Mouse (Mus musculus) ovary, postnatal 14 days (tissue): Measurements from ENCODE around the gene Alg9.

ENCODE experiments used
- DNase-seq: peaks from one replicate; pipeline ENCODE4 v3.0.0; 2022; ENCODE audit warnings: low spot score

Alg9 gene

DNA sequence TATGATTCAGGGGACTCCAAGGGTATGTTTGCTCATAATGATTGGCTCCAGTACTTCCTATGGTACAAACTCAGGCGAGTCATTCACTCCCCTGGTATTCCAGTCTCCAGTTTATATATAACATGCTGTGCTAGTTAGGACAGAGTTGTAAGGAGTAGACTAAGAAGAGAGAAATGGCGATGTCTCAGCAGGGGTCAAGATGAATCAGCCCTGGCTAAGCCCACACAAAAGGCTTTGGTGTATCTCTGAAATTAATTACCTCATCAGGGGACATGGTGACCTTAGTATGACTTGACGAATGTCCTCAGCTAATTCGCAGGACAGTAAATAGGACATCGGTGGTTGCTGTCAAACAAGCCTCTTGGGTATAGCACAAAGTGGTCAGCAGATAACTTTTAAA lies 18.1 kb upstream of the Alg9 start:
- DNase-seq, result no peak

DNA sequence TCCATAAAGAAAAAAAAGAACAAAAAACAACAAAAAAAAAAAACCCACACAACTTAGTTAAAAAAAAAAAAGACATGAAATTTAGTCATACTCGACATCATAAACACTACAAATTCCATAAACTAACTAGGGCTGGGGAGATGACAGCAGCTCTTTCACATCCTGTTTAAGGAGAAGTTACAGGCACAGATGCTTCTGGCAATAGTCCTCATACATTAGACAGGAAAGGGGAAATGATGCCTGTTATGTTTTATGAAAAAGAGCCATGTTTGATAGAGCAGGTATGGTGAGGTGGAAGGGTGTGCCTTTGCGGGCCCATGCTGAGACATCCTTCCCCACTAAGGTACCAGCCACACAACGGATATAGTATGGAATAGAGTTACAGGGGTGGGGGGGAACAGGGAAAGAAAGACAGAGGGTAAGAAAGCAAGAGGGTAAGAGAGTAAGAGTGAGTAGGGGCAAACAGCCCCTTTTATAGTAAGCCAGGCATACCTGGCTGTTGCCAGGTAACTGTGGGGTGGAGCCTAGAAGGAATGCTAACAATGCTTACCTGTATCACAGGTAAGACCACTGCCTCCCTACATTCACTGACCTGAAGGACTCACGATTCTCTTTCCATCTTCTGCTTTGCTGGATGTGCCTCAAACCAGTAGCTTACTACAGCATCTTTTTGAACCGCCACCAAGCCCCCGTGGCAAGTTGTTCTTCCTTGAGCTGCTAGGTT lies 13.1 kb upstream of the Alg9 start:
- no peak for DNase-seq

DNA sequence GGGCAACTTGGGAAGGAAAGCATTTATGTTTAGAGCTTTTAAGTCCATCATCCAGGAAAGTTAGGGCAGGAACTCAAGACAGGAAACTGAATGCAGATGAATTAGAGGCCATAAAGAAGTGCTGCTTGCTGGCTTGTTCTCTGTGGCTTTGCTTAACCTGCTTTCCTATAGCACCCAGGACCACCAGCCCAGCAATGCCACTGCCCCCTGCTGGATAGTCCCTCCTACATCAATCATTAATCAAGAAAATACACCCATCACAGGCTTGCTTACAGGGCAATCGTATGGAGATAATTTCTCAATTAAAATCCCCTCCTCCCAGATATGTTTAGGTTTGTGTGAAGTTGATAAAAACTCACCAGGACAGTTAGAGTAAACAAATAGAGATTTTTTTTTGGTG lies 11.5 kb upstream of the Alg9 start:
- DNase-seq, result no peak

DNA sequence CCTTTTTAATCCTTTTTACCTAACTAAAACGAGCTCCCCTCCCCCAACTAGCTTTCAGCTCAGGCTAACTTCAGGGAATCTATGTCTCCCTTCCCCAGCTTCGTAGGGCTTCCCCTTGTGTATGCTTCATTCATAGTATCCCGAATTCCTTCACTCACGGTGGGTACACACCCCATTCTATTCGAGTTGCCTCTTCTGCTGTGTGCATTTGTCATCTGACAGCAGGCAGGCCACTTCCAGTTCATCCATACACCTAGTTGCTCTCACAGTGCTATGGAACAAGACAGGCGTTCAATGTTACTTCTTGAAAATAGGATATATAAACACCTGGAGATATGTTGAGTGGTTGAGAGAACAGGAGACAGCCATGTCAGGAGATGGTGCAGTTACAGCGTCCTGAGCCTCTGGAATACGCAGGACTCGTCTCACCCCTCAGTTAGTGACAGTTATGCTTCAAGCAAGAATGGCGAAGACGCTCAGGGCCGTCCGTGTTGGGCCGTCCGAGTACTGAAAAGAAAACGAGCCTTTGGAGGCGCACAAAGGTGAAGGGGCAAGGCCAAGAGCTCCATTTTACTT lies 7.2 kb upstream of the Alg9 start:
- DNase-seq, result no peak

DNA sequence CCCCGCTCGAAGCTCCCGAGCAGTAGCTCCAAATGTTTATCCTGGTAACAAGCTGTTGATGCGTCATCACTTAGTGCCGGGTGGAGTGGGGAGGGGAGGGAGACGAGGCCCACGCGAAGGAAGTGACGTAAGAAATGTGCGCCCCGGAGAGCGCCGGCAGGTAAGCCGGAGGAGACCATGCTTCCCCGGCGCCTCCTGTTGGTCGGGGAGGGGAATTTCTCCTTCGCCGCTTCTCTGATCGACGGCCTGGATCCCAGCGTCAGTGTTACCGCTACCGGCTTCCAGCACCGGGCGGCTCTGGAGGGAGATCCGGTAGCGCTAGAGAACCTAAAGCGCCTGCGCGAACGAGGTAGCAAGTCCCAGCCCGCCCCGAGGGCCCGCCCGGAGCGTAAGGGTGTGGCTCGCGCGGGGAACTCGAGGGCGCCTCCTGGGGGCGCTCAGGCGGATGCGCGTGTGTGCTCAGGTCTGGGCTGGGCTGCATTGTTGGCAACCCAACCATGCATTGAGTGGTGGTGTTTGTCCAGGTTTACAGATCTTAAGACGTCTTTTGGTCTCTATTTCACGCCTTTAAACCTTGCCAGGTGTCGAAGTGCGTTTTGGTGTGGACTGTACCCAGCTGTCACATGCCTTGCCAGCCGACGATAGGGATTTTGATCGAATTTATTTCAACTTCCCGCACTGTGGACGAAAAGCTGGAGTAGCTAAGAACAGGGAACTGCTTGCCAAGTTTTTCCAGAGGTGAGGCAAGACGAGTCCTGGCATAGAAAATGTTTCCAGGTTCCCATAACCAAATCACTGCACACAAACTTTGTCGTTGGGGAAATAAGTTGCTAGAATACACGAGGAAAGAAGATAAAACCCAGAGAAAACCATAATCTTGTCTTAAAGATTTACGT lies 6.5 kb upstream of the Alg9 start, which contains the start of gene Fdxacb1:
Gene Fdxacb1, plus strand, starts transcription at position 130 of the 896 bp plus-strand sequence.
- peak; percentile 97 for DNase-seq

DNA sequence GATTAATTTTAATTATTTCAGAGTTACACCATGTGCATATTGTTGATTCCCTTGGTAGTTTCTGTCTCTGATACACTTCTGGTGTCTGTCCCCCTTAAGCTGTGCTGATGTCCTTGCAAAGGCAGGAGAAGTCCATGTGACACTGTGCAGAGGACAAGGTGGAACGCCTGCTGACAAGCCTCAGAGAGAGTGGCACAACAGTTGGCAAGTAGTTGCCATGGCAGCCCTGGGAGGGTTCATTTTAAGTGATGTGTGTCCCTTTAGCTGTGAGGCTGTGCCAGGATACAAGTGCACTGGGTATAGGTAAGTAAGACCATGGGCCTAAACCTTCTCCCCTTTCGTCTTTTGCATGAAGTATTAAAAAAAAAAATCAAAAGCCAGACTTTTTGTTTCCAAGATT lies 4.8 kb upstream of the Alg9 start:
- DNase-seq, result no peak

DNA sequence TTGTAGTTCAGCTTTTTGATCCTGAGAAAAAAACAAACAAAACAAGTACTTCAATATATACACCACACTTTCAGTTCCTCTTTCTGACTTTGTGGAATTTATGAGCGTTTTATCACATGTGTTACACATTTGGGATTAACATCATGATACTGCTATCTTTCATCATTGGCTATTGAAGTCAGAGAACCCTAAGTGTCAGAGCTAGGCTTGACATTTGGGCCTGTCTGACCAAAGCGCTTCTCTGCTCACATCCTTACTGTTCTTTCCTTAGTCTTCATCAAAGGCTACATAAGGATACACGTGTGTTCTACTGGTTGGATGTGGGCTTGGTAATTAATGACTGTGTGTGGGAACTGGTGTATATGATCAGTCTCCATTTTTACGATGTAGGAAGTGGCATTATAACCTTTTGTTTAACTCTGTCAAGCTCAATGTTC lies 775 bp upstream of the Alg9 start:
- no peak for DNase-seq

DNA sequence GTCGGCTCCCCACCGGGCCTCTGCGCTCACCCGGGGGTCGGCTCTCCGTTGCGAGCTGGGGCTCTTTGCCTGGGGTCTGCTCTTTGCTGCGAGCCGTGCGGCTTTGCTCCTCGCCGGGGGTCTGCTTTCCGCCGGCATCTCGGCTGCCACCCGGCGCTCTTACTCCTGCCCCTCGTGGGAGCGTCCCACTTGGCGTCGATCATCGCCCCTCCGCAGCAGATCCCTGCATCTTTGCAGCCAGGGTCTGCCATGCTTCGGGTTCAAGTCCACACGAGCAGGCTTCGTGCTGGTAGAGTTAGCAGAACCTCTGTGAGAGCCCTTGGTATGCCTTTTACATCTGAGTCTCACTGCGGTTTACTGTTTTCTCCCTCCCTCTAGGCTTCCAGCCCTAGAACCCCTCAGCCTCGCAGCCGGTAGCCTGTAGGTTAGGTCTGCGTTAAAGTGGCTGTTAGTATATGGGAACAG lies 875 bp downstream of the Alg9 start:
- no peak for DNase-seq

DNA sequence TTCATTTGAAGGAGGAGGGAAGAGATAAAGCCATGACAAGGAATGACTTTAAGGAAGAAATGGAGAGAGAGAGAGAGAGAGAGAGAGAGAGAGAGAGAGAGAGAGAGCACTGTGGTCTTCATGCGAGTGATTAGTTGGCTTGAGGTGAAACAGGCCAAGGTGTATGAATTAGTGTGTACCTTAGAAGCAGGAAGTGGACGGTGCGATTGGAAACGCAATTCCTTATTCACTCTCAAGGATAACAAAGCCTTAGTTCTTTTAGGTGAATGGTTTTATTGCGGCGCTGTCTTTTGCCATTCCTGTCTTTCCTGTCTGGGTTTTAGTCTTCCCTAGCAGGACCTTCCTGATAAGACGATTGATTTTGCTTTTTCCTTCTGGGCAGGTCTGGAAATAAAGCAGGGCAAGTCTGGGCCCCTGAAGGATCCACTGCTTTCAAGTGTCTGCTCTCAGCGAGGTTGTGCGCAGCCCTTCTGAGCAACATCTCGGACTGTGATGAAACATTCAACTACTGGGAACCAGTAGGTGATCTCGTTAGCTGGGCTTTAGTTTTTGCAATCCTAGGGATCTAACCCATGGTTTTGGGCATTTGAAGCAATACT lies 1.4 kb downstream of the Alg9 start:
- no peak for DNase-seq

DNA sequence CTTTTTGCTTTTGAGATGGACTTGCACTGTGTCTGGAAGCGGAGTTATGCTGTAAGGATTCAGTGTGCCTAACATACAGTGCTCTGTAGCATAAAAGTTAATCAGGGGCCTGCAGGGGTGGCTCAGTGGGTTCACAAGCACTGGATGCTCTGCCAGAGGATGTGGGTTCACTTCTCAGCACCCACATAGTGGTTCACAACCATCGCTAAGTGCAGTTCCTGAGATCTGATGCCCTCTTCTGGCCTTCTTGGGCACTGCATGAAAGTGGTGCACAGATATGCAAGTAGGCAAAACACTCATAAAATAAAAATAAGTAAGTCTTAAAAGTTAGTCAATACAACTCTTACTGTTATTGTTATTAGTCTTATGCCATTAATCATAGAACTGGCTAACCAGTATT lies 7.3 kb downstream of the Alg9 start:
- no peak for DNase-seq

DNA sequence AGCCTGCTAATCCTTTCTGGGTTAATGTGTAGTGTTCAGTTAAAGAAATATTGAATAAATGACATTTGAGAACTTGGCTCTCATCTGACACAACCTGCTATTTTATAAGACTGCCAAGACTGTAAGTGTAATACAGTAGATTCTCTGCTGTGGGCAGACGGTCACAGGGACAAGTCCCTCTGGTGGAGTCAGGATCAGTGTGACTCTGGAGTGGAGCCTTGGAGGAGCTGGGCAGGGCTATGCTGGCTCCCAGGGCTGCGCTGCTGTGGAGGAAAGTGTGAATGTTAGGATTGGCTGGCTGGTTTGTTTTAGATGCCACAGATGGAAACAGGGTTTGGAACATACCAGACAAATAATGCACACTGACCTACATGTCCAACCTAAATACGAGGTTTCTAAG lies 20.4 kb downstream of the Alg9 start:
- DNase-seq, result no peak

DNA sequence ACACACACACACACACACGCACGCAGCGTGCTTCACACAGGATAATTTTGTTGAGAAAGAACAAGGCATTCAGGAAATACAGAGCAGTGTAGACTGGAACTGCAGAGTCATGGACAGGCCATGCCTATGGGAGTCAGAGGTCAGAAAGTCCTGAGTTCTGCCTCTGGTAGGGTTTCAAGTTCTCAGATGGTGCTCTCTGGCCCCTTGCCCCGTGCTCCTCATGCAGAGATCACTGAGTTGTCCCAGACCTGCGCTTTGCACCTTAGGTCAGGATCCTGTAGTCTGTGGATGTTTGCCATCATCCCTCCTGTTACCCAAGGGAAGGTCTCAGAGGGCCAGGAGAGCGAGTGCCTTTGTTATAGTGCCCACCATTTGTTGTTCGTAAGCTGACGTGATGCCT lies 22.0 kb downstream of the Alg9 start:
- no peak for DNase-seq

DNA sequence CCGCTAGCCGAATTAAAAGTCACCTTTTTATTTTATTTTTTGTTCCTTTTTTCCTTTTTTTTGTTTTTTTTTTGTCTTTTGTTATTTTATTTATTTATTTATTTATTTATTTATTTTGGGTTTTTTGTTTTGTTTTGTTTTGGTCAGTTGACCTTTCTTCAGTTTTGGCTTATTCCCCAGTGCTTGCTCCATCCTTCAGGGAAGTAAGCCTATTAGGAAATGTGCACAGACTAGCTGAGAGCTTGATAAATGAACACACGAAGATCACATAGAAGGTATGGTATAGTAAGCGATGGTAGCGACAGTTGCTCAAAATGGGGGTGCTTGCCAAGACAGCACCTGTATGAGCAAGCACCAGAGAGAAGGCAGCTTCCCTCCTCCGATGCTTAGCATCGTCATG lies 22.8 kb downstream of the Alg9 start:
- no peak for DNase-seq

DNA sequence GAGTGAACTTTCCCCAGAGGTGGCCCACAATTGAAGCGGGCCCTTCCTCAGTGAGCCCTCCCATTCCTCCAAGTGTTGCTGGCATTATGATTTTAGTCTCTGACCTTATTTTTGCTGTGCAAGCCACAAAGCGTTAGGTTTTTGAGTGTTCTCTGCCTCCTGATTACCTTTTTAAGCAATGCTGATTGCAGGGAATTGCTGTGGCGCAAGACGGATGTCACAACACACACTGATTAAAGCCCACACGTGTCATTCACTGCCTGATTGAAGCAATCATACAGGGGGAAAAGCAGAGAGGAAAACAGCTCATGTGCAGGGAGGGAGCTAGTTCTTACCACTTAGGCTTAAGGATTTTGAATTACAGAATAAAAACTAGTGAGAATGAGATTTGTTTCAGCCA lies 23.5 kb downstream of the Alg9 start:
- DNase-seq, result no peak

DNA sequence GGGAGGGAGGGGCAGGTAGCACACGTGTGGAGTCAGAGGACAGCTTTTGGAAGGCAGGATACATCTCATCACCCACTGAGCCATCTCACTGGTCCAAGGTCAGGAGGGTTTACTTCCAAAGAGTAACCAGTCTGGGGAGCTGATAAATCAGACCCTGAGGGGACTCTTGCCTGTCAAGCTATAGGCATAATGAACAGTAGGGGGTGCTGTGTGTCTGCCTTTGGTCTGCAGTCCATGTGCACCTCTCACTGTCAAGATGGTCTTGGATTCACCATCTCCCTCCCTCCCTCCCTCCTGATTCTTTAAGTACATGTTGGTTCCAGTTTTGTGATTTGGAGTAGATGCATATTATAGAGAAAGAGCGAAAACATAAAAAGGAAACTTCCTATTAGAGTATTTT lies 26.2 kb downstream of the Alg9 start:
- peak; percentile 25 for DNase-seq

DNA sequence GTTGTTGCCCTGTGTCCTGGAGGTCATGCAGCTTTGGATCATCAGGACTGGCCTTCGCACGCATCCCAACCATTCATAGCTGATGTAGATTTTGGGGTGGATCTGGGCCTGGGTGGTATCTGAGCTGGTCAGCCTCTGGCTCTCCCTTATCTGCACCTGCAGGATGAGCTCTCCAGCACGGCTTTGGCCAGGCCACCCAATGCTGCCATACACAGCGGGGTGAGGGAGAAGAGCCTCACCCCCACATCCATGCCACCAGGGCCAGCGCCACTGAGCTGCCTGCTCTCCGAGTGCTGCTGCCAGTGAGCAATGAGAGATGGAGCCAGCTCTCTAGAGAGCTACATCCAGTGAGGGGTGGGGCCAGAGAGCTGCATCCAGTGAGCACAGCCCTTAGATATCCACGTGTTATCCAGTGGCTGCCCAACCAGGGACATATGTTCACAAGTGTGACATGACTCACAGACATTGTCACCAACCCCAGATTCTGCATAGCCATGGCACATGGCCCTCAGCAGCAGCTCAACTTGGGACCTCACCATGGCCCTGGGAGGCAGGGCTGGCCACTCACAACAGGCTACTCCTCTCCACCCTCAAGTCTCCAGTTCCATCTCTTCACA lies 28.3 kb downstream of the Alg9 start:
- no peak for DNase-seq

DNA sequence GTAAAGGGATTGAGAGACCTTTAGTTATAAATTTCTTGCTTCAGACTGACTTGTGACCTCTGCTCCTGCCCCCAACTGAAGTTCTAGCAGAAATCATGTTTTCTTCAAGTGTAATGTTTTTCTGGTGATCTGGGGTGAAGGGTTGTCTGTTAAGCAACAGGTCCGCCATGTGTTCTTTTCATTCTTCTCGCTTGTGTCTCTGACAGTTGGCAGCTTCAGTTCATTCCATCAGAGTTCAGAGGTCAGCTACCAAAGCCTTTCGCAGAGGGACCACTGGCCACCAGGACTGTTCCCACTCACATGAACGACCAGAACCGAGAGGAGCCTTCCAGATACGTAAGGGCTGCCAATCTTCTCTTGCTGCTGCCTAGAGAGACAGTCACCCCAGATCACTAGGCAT lies 33.7 kb downstream of the Alg9 start:
- no peak for DNase-seq

DNA sequence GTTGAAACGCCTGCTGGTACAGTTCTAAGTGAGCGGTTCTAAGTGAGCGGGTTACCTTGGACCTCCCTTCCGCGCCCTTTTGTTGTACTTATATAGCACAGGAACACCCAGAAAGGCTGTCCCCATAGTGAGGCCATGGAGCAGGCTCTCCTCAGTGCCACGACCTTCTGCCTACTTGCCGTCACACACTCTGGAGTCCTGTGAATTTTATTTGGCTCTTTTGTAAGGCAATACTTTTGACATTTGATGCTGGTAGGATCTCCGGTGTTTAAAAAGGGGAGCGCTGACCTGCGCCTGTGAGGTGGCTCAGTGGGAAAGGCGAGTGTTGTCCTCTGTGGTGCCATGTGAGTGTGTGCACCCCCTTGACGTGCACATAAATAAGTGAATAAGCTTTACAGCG lies 34.3 kb downstream of the Alg9 start:
- DNase-seq, result no peak

DNA sequence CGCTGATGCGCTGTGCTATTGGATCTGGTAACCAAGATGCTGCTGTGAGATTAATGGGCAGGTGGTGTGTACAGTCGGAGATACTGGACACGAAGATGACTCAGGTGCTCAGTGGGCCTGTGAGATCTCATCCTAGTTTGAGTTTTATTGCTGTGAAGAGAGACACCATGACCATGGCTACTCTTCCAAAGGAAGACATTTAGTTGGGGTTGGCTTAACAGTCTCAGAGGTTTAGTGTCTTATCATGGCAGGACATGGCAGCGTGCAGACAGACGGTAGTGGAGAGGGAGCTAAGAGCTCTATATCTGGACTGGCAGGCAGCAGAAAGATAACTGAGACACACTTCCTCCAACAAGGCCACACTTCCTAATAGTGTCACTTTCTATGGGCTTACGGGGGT lies 36.4 kb downstream of the Alg9 start:
- no peak for DNase-seq

DNA sequence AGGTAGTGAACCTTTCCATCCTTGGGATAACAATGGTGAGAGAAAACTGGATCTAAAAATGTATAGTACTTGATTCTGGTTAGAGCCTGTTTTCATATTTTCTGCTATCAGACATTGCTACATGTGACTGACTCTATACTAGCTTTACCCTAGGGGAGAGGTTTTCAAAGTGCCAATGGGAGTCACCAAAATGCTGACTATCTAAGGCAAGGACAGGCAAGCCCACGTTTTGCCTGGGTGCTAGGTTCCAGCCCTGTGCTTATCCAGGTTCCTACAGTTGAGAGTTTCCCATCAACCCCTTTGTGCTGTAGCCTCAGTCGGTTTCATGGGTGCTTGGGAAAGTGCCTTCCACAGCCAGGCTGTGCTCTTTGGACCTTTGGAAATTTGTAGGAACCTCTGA lies 36.9 kb downstream of the Alg9 start:
- DNase-seq, result no peak

DNA sequence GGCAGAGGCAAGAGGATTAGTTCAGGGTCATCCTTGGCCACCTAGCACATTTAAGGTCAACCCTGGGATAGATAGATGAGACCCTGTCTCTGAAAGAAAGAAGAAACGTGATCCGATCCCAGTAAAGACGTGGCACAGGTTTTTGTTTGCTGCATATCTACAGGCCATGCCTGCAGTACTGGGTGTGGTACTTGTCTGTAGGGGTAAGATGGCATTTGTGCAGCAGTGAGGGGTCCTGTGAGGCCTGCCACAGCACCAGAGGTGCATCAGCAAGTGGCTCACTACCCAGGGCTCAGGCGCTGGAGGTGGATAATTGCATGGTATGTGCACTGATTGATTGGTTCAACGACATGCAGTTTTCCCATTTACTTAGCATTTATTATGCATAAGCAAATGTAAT lies 39.0 kb downstream of the Alg9 start:
- no peak for DNase-seq

DNA sequence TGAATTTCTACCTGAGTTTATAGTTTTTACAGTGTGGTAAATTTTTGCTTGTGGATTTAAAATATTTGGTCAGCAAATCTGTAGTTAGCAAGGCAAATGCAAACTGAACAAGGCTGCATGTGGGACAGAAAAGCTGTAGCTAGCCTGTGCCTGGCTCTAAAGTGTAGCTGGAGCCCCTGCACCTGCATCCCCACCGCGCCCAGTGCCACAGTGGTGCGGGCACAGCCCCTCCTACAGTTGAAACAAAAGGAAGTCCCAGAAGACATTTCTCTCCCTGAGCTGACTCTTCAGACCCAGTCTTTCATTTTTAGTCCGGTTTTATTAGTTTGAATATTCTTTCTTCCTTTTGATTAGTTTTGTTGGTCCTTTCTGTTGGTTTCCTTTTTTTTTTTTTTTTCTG lies 40.8 kb downstream of the Alg9 start:
- DNase-seq, result no peak
